Mouse (Mus musculus) embryonic fibroblast, embryonic 13.5 days (primary cell): ENCODE measurements around the gene Stk38l.

ENCODE experiments used
- CTCF ChIP-seq: IDR thresholded peaks from 2 replicates; pipeline ENCODE4 v1.5.1; 2011; ENCODE audit warnings: mild to moderate bottlenecking, control low read depth, low read length, moderate library complexity, borderline replicate concordance; ENCODE audit not compliant: insufficient read depth
- POLR2A ChIP-seq: IDR thresholded peaks from 2 replicates; pipeline ENCODE4 v1.6.1; 2011; ENCODE audit warnings: low read depth, mild to moderate bottlenecking, control low read depth, low read length, moderate library complexity

DNA sequence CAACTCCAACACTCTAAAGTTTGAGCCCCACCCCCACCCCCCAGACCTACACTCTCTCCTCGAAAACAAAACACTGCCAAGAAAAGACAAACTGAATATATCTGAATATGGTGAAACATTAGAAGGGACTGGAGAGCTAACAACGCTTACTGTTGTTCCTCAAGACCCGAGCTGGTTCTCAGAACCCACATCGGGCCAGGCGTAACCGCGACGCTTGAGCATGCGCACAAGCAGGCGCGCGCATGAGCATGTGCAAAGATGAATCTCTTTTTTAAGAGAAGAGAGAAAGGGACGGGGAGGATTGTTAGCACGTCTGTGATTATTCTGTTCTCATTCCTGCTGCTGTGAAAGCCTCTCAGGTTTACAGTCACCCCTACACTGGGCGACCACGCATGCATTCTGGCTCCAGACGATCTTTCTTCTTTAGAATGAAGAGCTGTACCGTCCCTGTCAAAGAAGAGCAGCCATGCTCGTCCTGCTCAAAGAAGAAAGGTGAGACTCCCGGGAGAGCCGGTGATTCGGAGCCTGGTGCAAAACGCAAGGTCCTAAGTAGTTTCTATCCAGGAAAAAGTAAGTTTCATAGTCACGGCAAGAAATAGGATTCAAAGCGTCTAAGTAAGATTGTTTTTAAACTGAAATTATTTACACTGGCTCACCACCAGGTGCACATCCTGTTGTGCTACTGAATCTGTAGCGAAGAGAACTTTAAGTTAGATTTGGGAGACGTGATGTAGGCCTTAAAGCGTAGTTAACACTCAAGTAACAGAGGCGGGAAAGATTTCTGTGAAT is 95.6 kb downstream of the Stk38l start:
- TF ChIP-seq CTCF: no peak
- no peak for TF ChIP-seq POLR2A
